In the genomic region with DNA sequence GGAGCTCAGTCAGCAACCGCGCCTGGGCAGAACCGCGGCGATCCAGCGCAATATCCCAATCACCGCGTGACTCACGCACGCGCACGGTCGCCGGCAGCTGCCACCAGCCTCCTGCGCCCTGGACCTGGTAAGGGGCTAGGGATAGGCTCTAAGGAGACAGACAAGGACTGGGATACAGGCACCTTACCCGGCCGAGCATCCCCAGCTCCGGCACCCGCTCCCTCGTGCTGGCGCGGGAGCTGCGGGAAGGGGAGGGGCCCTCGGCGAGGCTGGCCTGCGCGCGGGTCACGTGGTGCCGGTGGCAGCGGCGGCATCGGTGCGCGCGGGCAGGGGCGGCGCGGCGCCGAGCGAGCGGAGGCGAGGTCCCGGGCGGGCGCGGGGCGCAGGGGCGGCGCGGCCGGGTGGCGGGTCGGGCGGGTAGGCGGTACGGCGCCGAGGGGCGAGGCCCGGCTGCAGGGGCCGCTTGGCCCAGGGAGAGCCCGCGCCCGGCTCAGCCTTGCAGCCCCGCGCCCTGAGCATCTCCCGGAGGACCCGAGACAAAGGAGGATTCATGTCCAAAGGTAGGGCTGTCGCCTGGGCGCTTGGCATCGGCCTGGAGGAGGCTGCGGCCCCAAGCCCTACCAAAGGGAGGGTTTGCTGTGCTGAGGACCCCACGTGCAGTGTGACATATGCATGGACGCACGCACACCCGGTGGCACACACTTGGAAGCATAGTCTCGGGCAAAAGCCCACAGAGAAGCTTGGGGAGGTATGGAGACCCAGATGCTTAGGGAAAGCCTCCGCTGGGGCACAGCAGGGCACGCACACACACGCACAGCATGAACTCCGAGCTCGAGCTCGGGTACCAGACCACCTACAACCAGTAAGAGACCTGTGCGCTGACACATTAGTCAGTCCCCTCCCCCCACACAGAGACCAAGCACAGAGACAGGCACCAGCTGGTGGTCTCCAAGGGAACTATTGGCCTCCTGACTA, we compare ENCODE assay signal across 8 mouse cellular contexts. TPM values are rescaled to one million over a fixed set of nuclear protein-coding genes. Genes with fewer than 3 reads are reported as not detected.
DNase-seq lines count a peak whose midpoint lies in the region; ATAC-seq and TF ChIP-seq lines count a peak whose summit lies in the region.

No protein-coding gene starts in this region.

- no peaks in the 10 kb centered on the region for H3K27me3 ChIP-seq in midbrain, embryonic 16.5 days (ENCODE audit: control insufficient read depth, insufficient read depth, low read depth, low read length)

- intact Hi-C loops in left cerebral cortex, adult 2 months (cut with DNase I), result loop anchor here (2.0 kb wide), 1 partner anchor 72 kb away; no protein-coding TSS in a partner anchor

- ATAC-seq in midbrain, embryonic 16.5 days, result peak; percentile 79
- ATAC-seq in granulocyte monocyte progenitor cell, adult 5-6 weeks (replicated peaks; ENCODE audit: poor library complexity, severe bottlenecking), result no peak

- DNase-seq in urinary bladder, postnatal 25 days (ENCODE audit: low spot score), result peak; percentile 19
- DNase-seq in urinary bladder, postnatal 4 days (ENCODE audit: low spot score in 2 of 2), result no peak
- peak; percentile 90 to 92 for DNase-seq in cerebellum, postnatal 14 days
- DNase-seq in frontal cortex, postnatal 36 days (ENCODE audit: low spot score in 2 of 2), result peak; percentile 80 to 84
- DNase-seq in left cerebral cortex, adult 2 months (ENCODE audit: extremely low spot score in 1 of 2, low spot score in 2 of 2), result peak; percentile 84 to 85
- no peak for DNase-seq in urinary bladder, postnatal 36 days (ENCODE audit: low spot score in 2 of 2)

- WGBS in midbrain, embryonic 16.5 days, result under 1% methylated on average over 69 of the region's 86 CpGs

- H3K27ac ChIP-seq in left cerebral cortex, adult 2 months, result peak overlapping the region; percentile 94
- H3K27ac ChIP-seq in midbrain, embryonic 16.5 days (ENCODE audit: low read length), result peak overlapping the region; percentile 98

- H3K4me2 ChIP-seq in midbrain, embryonic 16.5 days (ENCODE audit: low read length), result peak overlapping the region; percentile 83

- H3K9ac ChIP-seq in midbrain, embryonic 16.5 days (ENCODE audit: low read depth, low read length), result peak overlapping the region; percentile 95

- peaks cover 2% of the 10 kb centered on the region; the same call in 1 of the 2 replicates for H3K36me3 ChIP-seq in midbrain, embryonic 16.5 days (ENCODE audit: control insufficient read depth, insufficient read depth, low read length)

- no peaks in the 10 kb centered on the region for H3K9me3 ChIP-seq in midbrain, embryonic 16.5 days (replicated peaks; ENCODE audit: control insufficient read depth, low read length, poor library complexity, severe bottlenecking)

- TF ChIP-seq CTCF in left cerebral cortex, adult 2 months (IDR thresholded peaks at IDR 0.05), result no peak

- peaks cover 40% of the 10 kb centered on the region for H3K4me1 ChIP-seq in midbrain, embryonic 16.5 days (ENCODE audit: control insufficient read depth, insufficient read depth, low read length)

- peak overlapping the region; percentile 78 for H3K4me3 ChIP-seq in left cerebral cortex, adult 2 months
- peak overlapping the region; percentile 85 for H3K4me3 ChIP-seq in midbrain, embryonic 16.5 days (ENCODE audit: low read depth, low read length)

RNA-seq across cellular contexts. Expression of gene Sept3, which starts 0.5 kb away (rescaled TPM):
- 100 to 1,000 TPM; 489 to 520 TPM for total RNA-seq in left cerebral cortex, adult 2 months (2021)
- 406 and 437 TPM in 2 replicates for polyA plus RNA-seq in midbrain, embryonic 16.5 days (2015; fragmentation: Nextera tagmentation; extraction: Ambion mirVana)
- 0.28 and 1.1 TPM in 2 replicates for total RNA-seq in granulocyte monocyte progenitor cell, adult 5-6 weeks (2014; fragmentation: Nextera tagmentation)
- 0.13 and 0.67 TPM in 2 replicates for total RNA-seq in granulocyte monocyte progenitor cell, adult 5-6 weeks (2017)

RNA-seq across cellular contexts. Expression of gene 1500009C09Rik, which starts 23.0 kb away (rescaled TPM):
- 100 to 1,000 TPM in 1 of 2 experiments, 10 to 100 TPM in 1; 96.5 to 102 TPM for total RNA-seq in left cerebral cortex, adult 2 months (2021)
- polyA plus RNA-seq in midbrain, embryonic 16.5 days (2015; fragmentation: Nextera tagmentation; extraction: Ambion mirVana), result 21.0 and 21.7 TPM in 2 replicates
- total RNA-seq in granulocyte monocyte progenitor cell, adult 5-6 weeks (2014; fragmentation: Nextera tagmentation), result not detected in 2 replicates
- not detected in 2 replicates for total RNA-seq in granulocyte monocyte progenitor cell, adult 5-6 weeks (2017)

RNA-seq across cellular contexts. Expression of gene Wbp2nl, which starts 23.5 kb away (rescaled TPM):
- not detected for total RNA-seq in left cerebral cortex, adult 2 months (2021)
- polyA plus RNA-seq in midbrain, embryonic 16.5 days (2015; fragmentation: Nextera tagmentation; extraction: Ambion mirVana), result 0.25 TPM in 1 of 2 replicates, not detected in the other
- 0.52 TPM in 1 of 2 replicates, not detected in the other for total RNA-seq in granulocyte monocyte progenitor cell, adult 5-6 weeks (2014; fragmentation: Nextera tagmentation)
- not detected in 2 replicates for total RNA-seq in granulocyte monocyte progenitor cell, adult 5-6 weeks (2017)

RNA-seq across cellular contexts. Expression of gene Cenpm, which starts 30.7 kb away (rescaled TPM):
- total RNA-seq in left cerebral cortex, adult 2 months (2021), result 1 to 10 TPM; 3.1 to 4.8 TPM
- polyA plus RNA-seq in midbrain, embryonic 16.5 days (2015; fragmentation: Nextera tagmentation; extraction: Ambion mirVana), result 12.7 and 13.9 TPM in 2 replicates
- 15.1 and 39.8 TPM in 2 replicates for total RNA-seq in granulocyte monocyte progenitor cell, adult 5-6 weeks (2014; fragmentation: Nextera tagmentation)
- total RNA-seq in granulocyte monocyte progenitor cell, adult 5-6 weeks (2017), result 21.9 and 22.0 TPM in 2 replicates

RNA-seq across cellular contexts. Expression of gene Tnfrsf13c, which starts 51.0 kb away (rescaled TPM):
- total RNA-seq in left cerebral cortex, adult 2 months (2021), result under 1 TPM; 0.29 to 0.47 TPM
- polyA plus RNA-seq in midbrain, embryonic 16.5 days (2015; fragmentation: Nextera tagmentation; extraction: Ambion mirVana), result 0.14 TPM in 1 of 2 replicates, not detected in the other
- 0.49 TPM in 1 of 2 replicates, not detected in the other for total RNA-seq in granulocyte monocyte progenitor cell, adult 5-6 weeks (2014; fragmentation: Nextera tagmentation)
- total RNA-seq in granulocyte monocyte progenitor cell, adult 5-6 weeks (2017), result 0.46 TPM in 1 of 2 replicates, not detected in the other

Comparison
In these comparisons a context has a peak if more than half of its experiments do, and no peak if none do; other contexts are left out.
1. DNase-seq: peak in urinary bladder, postnatal 25 days (single experiment), cerebellum, postnatal 14 days (2 of 2), frontal cortex, postnatal 36 days (2 of 2) and left cerebral cortex, adult 2 months (2 of 2); none in urinary bladder, postnatal 4 days (0 of 2) and urinary bladder, postnatal 36 days (0 of 2).
2. RNA of gene Sept3, which starts 0.5 kb away (total RNA-seq): 489 to 520 TPM in left cerebral cortex, adult 2 months; 0.13 to 1.1 TPM in granulocyte monocyte progenitor cell, adult 5-6 weeks; every median in the first group is over 100 times any median in the second.
3. RNA of gene 1500009C09Rik, which starts 23.0 kb away (total RNA-seq): 96.5 to 102 TPM in left cerebral cortex, adult 2 months; not detected in granulocyte monocyte progenitor cell, adult 5-6 weeks; every median in the first group is over 10 times any median in the second.